Mouse (Mus musculus): ENCODE measurements around the gene Cox4i2. TPM values are rescaled to one million over a fixed set of nuclear protein-coding genes. Genes with fewer than 3 reads are reported as not detected.

The Cox4i2 gene
- polyA plus RNA-seq, 1 experiment from 2014 or later: 4.6 TPM

DNA sequence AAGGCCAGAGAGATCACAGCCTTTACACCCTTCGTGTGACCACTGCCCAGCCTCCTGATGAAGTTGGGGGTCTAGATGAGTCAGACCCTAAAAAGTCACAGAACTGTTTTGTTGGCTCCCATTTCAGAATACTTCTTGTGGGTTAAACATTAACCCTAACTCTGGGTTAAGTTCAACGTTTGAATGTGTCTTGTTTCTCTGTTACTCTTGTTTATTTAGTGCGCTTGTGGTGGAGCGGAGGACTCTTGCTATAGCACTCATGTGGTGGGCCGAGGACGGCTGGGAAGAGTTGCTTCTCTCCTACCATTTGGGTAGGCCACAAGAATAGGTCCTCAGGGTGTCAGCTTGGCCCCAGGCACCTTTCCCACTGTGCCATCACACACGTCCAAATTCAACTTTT is 25.4 kb upstream of the Cox4i2 start:
- ATAC-seq (replicated peaks; ENCODE audit: low FRiP score) (no peak), DNase-seq (ENCODE audit: low spot score) (no peak)
- Histone ChIP-seq H3K4me1 (replicated peaks; ENCODE audit: control insufficient read depth, insufficient read depth, low read length) (no peaks in the 10 kb centered on the region), H3K27ac (ENCODE audit: low read depth, low read length) (no peak overlapping the region), H3K36me3 (ENCODE audit: control insufficient read depth, insufficient read depth, low read length) (no peaks in the 10 kb centered on the region), H3K9me3 (ENCODE audit: control insufficient read depth, low read length) (no peaks in the 10 kb centered on the region), H3K9ac (ENCODE audit: low read length) (no peak overlapping the region), H3K27me3 (ENCODE audit: control insufficient read depth, insufficient read depth, low read length) (peaks cover 2% of the 10 kb centered on the region; the same call in 1 of the 2 replicates), H3K4me3 (ENCODE audit: low read depth, low read length) (no peak overlapping the region), H3K4me2 (ENCODE audit: low read depth, low read length, severe bottlenecking) (no peak overlapping the region)
- 84% methylated on average over 7 of the region's 7 CpGs for WGBS

DNA sequence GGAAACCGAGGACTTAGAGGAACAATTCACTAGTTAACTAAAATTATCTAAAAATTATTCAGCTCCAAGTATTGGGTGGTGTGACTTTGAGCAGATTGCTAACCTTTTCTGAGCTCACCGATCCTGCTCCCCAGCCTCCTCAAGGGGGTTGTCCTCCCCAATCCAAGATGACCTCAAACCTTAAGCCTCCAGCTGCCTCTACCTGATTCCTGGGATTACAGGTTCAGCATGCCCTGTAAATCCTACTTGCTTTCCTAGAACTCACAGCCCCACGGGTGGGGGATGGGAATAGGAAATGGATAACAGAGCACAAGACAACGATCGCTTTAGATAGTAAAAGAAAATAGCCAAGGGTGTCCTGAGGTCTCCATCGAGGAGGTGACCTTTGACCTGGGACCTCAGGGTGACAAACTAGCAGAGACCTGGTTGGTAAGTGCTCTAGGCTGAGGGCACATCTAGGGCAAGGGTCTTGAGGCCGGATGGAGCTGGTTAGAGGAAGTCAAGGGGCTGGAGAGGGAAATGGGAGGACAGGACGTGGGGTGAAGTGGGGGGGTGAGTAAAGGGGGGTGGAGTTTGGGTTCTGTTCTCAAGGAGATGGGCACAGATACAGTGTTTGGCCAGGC is 24.8 kb upstream of the Cox4i2 start:
- ATAC-seq (replicated peaks; ENCODE audit: low FRiP score): no peak; the same call in 1 of the 2 replicates

DNA sequence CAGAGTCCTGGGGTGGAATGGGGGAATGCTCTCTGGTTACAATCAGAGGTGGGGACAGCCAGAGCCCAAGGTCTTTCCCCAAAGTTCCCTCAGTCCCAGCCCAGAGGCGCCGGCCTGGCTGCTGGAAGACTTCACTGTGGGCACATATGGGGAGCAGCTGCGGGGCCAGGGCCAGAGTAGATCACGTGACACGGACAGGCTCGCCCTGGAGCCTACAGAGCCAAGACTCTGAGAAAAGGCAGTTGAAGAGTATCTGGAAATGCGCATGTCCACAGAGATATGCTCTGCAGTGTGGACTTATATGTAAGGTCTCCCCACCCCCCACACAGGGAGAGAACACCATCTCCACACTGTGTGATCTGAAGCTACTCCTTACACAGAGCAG is 24.3 kb upstream of the Cox4i2 start:
- Histone ChIP-seq H3K36me3 (ENCODE audit: control insufficient read depth, insufficient read depth, low read length) (no peaks in the 10 kb centered on the region), H3K9ac (ENCODE audit: low read length) (no peak overlapping the region), H3K9me3 (ENCODE audit: control insufficient read depth, low read length) (no peaks in the 10 kb centered on the region), H3K27ac (ENCODE audit: low read depth, low read length) (peak overlapping the region; percentile 31), H3K27me3 (ENCODE audit: control insufficient read depth, insufficient read depth, low read length) (no peaks in the 10 kb centered on the region), H3K4me3 (ENCODE audit: low read depth, low read length) (no peak overlapping the region), H3K4me2 (ENCODE audit: low read depth, low read length, severe bottlenecking) (no peak overlapping the region), H3K4me1 (replicated peaks; ENCODE audit: control insufficient read depth, insufficient read depth, low read length) (peaks cover under 1% of the 10 kb centered on the region; the same call in 1 of the 2 replicates)
- DNase-seq (ENCODE audit: low spot score) (no peak), ATAC-seq (replicated peaks; ENCODE audit: low FRiP score) (no peak; the same call in 1 of the 2 replicates)
- 62% methylated on average over 7 of the region's 7 CpGs for WGBS

More for the DNA sequence above, 24.8 kb upstream of the Cox4i2 start:
- no peak overlapping the region; the same call in 1 of the 2 replicates for H3K27ac ChIP-seq (ENCODE audit: low read depth, low read length)
- no peaks in the 10 kb centered on the region; the same call in 1 of the 2 replicates for H3K27me3 ChIP-seq (ENCODE audit: control insufficient read depth, insufficient read depth, low read length)
- H3K4me1 ChIP-seq (replicated peaks; ENCODE audit: control insufficient read depth, insufficient read depth, low read length): no peaks in the 10 kb centered on the region; the same call in 1 of the 2 replicates
- WGBS: 61% methylated on average over 8 of the region's 8 CpGs
- H3K9ac ChIP-seq (ENCODE audit: low read length): no peak overlapping the region
- DNase-seq (ENCODE audit: low spot score): no peak
- H3K36me3 ChIP-seq (ENCODE audit: control insufficient read depth, insufficient read depth, low read length): no peaks in the 10 kb centered on the region
- no peak overlapping the region for H3K4me2 ChIP-seq (ENCODE audit: low read depth, low read length, severe bottlenecking)
- H3K4me3 ChIP-seq (ENCODE audit: low read depth, low read length): no peak overlapping the region
- no peaks in the 10 kb centered on the region for H3K9me3 ChIP-seq (ENCODE audit: control insufficient read depth, low read length)

DNA sequence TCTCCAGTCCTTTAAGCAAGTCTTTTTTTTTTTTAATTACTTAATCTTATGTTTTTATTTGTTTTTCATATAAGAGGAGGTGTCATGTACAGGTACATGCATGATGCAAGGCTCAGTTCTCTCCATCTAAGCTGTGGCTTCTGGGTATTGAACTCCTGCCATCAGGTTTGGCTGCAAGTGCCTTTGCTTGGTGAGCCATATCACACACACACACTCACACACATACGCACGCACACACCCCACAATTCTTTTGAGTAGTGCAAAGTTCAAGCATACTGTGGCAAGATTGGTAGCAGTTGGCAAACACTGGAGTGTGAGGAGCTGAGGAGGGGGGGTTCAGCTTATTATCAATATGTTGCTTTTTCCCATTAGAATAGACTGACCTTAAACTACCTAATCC is 20.8 kb upstream of the Cox4i2 start:
- DNase-seq (ENCODE audit: low spot score): no peak
- Histone ChIP-seq H3K36me3 (ENCODE audit: control insufficient read depth, insufficient read depth, low read length) (no peaks in the 10 kb centered on the region), H3K27ac (ENCODE audit: low read depth, low read length) (no peak overlapping the region), H3K9ac (ENCODE audit: low read length) (no peak overlapping the region), H3K27me3 (ENCODE audit: control insufficient read depth, insufficient read depth, low read length) (peaks cover 4% of the 10 kb centered on the region), H3K4me3 (ENCODE audit: low read depth, low read length) (no peak overlapping the region), H3K9me3 (ENCODE audit: control insufficient read depth, low read length) (no peaks in the 10 kb centered on the region), H3K4me1 (replicated peaks; ENCODE audit: control insufficient read depth, insufficient read depth, low read length) (peaks cover 20% of the 10 kb centered on the region), H3K4me2 (ENCODE audit: low read depth, low read length, severe bottlenecking) (no peak overlapping the region)
- ATAC-seq (replicated peaks; ENCODE audit: low FRiP score): no peak
- 92% methylated on average over 2 of the region's 2 CpGs for WGBS

DNA sequence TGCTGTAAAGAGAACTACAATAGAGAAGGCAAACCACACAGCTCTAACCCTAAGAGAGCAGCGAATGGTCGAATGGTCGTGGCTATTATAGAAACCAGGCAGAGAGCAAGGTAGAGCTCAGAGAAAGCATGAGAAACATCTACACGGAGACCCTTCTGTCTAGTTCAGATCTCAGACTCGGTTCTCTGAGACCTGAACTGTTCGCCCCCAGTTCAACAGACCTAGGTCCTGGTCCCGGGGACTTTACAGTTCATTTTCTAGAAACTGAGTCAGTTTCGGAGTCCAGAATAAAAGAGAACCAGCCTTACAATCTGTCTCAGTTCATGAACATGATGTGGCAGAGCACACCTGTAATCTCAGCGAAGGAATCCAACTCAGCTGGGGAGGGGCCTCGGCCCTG is 19.5 kb upstream of the Cox4i2 start:
- Histone ChIP-seq H3K4me2 (ENCODE audit: low read depth, low read length, severe bottlenecking) (peak overlapping the region; percentile 94), H3K36me3 (ENCODE audit: control insufficient read depth, insufficient read depth, low read length) (no peaks in the 10 kb centered on the region), H3K4me1 (replicated peaks; ENCODE audit: control insufficient read depth, insufficient read depth, low read length) (peaks cover 26% of the 10 kb centered on the region), H3K27me3 (ENCODE audit: control insufficient read depth, insufficient read depth, low read length) (peaks cover 5% of the 10 kb centered on the region), H3K9me3 (ENCODE audit: control insufficient read depth, low read length) (no peaks in the 10 kb centered on the region), H3K9ac (ENCODE audit: low read length) (peak overlapping the region; percentile 47; the same call in 1 of the 2 replicates), H3K27ac (ENCODE audit: low read depth, low read length) (no peak overlapping the region), H3K4me3 (ENCODE audit: low read depth, low read length) (peak overlapping the region; percentile 58)
- WGBS: 14% methylated on average over 10 of the region's 10 CpGs
- no peak; the same call in 1 of the 2 replicates for ATAC-seq (replicated peaks; ENCODE audit: low FRiP score)
- DNase-seq (ENCODE audit: low spot score): no peak

DNA sequence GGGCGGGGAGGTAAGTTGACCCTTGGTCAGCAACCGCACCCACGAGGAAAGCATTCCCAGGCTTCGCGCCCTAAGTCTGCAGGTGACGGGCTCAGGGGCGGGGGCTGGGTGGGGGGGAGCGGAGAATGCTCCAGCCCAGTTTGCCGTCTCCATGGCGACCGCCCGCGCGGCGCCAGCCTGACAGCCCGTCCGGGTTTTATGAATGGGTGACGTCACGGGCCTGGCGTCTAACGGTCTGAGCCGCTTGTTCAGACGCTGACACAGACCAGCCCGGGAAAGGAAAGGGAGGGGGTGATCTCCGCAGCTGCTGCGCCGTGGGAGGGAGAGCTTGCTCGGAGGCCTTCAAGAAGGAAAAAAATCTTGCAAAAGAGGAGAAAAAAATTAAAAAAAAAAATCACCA is 19.0 kb upstream of the Cox4i2 start:
- Histone ChIP-seq H3K9me3 (ENCODE audit: control insufficient read depth, low read length) (no peaks in the 10 kb centered on the region), H3K4me3 (ENCODE audit: low read depth, low read length) (peak overlapping the region; percentile 58), H3K27ac (ENCODE audit: low read depth, low read length) (peak overlapping the region; percentile 81; the same call in 1 of the 2 replicates), H3K36me3 (ENCODE audit: control insufficient read depth, insufficient read depth, low read length) (no peaks in the 10 kb centered on the region), H3K4me2 (ENCODE audit: low read depth, low read length, severe bottlenecking) (peak overlapping the region; percentile 94), H3K9ac (ENCODE audit: low read length) (peak overlapping the region; percentile 50; the same call in 1 of the 2 replicates), H3K27me3 (ENCODE audit: control insufficient read depth, insufficient read depth, low read length) (peaks cover 5% of the 10 kb centered on the region), H3K4me1 (replicated peaks; ENCODE audit: control insufficient read depth, insufficient read depth, low read length) (peaks cover 26% of the 10 kb centered on the region)
- peak; percentile 98 for DNase-seq (ENCODE audit: low spot score)
- under 1% methylated on average over 27 of the region's 28 CpGs for WGBS
- ATAC-seq (replicated peaks; ENCODE audit: low FRiP score): peak; percentile 89

DNA sequence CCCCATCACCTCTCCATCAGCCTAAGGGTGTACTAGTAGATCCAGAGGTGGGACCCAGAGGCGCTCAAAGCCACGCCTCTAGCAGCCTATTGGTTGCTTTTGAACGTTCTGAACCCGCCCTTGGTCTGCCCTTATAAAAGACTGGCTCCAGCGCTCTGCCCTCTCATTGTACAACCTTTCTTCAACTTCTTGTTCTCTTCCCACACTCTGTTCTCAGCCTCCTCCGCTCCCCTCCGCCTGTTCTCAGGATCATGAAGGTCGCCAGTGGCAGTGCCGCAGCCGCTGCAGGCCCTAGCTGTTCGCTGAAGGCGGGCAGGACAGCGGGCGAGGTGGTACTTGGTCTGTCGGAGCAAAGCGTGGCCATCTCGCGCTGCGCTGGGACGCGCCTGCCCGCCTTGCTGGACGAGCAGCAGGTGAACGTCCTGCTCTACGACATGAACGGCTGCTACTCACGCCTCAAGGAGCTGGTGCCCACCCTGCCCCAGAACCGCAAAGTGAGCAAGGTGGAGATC is 17.8 kb upstream of the Cox4i2 start, which contains the start of gene Id1:
Gene Id1, plus strand, starts transcription at position 162 of the 512 bp plus-strand sequence.
- peak within 1 kb of the TSS; percentile 94 for H3K4me2 ChIP-seq (ENCODE audit: low read depth, low read length, severe bottlenecking)
- peak within 1 kb of the TSS; percentile 58 for H3K4me3 ChIP-seq (ENCODE audit: low read depth, low read length)
- peak; percentile 76 for ATAC-seq (replicated peaks; ENCODE audit: low FRiP score)
- H3K4me1 ChIP-seq (replicated peaks; ENCODE audit: control insufficient read depth, insufficient read depth, low read length): peaks cover 28% of the 10 kb centered on the region
- H3K9me3 ChIP-seq (ENCODE audit: control insufficient read depth, low read length): no peaks in the 10 kb centered on the region
- peak; percentile 90 for DNase-seq (ENCODE audit: low spot score)
- WGBS: under 1% methylated on average over 28 of the region's 28 CpGs
- peak within 1 kb of the TSS; percentile 80 for H3K9ac ChIP-seq (ENCODE audit: low read length)
- peaks cover 5% of the 10 kb centered on the region for H3K27me3 ChIP-seq (ENCODE audit: control insufficient read depth, insufficient read depth, low read length)
- no peaks in the 10 kb centered on the region for H3K36me3 ChIP-seq (ENCODE audit: control insufficient read depth, insufficient read depth, low read length)
- H3K27ac ChIP-seq (ENCODE audit: low read depth, low read length): peak within 1 kb of the TSS; percentile 81

DNA sequence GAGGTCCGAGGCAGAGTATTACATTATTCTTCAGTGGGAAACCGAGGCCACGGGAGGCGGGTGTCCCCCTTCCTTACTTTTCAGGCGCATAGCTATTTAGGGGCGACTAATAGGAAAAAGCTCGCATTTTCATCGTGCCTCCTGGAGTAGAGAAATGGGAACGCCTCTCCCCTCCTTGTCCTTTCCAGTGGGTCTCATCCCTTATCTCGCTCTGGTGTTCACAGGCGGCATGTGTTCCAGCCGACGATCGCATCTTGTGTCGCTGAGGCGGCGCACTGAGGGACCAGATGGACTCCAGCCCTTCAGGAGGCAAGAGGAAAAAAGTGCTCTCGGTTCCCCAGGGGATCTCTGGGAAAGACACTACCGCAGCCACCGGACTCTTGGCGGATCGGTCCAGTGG is 17.2 kb upstream of the Cox4i2 start:
- Histone ChIP-seq H3K27ac (ENCODE audit: low read depth, low read length) (peak overlapping the region; percentile 67), H3K9me3 (ENCODE audit: control insufficient read depth, low read length) (no peaks in the 10 kb centered on the region), H3K4me2 (ENCODE audit: low read depth, low read length, severe bottlenecking) (peak overlapping the region; percentile 94), H3K4me1 (replicated peaks; ENCODE audit: control insufficient read depth, insufficient read depth, low read length) (peaks cover 28% of the 10 kb centered on the region), H3K9ac (ENCODE audit: low read length) (peak overlapping the region; percentile 80), H3K27me3 (ENCODE audit: control insufficient read depth, insufficient read depth, low read length) (peaks cover 5% of the 10 kb centered on the region), H3K36me3 (ENCODE audit: control insufficient read depth, insufficient read depth, low read length) (no peaks in the 10 kb centered on the region), H3K4me3 (ENCODE audit: low read depth, low read length) (peak overlapping the region; percentile 58)
- ATAC-seq (replicated peaks; ENCODE audit: low FRiP score) (no peak), DNase-seq (ENCODE audit: low spot score) (peak; percentile 73)
- WGBS: under 1% methylated on average over 22 of the region's 22 CpGs
